Mouse (Mus musculus) MEL (cell line): ENCODE measurements at regions not wholly inside any gene's neighbourhood (a gene's known extent, or its start where the extent isn't known, plus 50 kb on each side); places are given as distances from the start of the nearest gene placed in this dataset.

ENCODE experiments used
- CTCF ChIP-seq, 3 experiments: IDR thresholded peaks in 2 of 3; conservative IDR thresholded peaks in 1 of 3; 2 replicates each; pipeline ENCODE4 v1.5.1; 2011 to 2012; ENCODE audit warnings: low read length in 3 of 3, low read depth in 2 of 3, mild to moderate bottlenecking in 2 of 3, improper control_type of control experiment in 1 of 3, inconsistent platforms in 1 of 3, mixed read lengths in 1 of 3, moderate library complexity in 1 of 3; ENCODE audit not compliant: control insufficient read depth in 1 of 3, insufficient read depth in 1 of 3, poor library complexity in 1 of 3, severe bottlenecking in 1 of 3
- EP300 ChIP-seq, 2 experiments: IDR thresholded peaks; 2 replicates each; pipeline ENCODE4 v1.6.1; 2011; ENCODE audit warnings: improper control_type of control experiment in 2 of 2, low read length in 2 of 2, low read depth in 1 of 2, mild to moderate bottlenecking in 1 of 2
- GATA1 ChIP-seq: IDR thresholded peaks from 2 replicates; pipeline ENCODE4 v1.6.1; 2011; ENCODE audit warnings: low read depth, low read length, improper control_type of control experiment
- POLR2AphosphoS2 ChIP-seq: IDR thresholded peaks from 2 replicates; pipeline ENCODE4 v1.6.1; 2011; ENCODE audit warnings: low read length, improper control_type of control experiment
- SMC3 ChIP-seq: IDR thresholded peaks from 2 replicates; pipeline ENCODE4 v1.6.1; 2011; ENCODE audit warnings: low read depth, low read length, improper control_type of control experiment

- TF ChIP-seq CTCF (IDR thresholded peaks at IDR 0.05 in 2 of 3, conservative IDR thresholded peaks at IDR 0.05 in 1 of 3; ENCODE audit: control insufficient read depth in 1 of 3, insufficient read depth in 1 of 3, low read depth in 2 of 3, low read length in 3 of 3, poor library complexity in 1 of 3, severe bottlenecking in 1 of 3) (no peak), SMC3 (no peak), POLR2AphosphoS2 (no peak), EP300 (IDR thresholded peaks at IDR 0.05; ENCODE audit: low read depth in 1 of 2, low read length in 2 of 2) (no peak), GATA1 (no peak)
These were observed 52.4 kb upstream of the Gadd45a start for GRCm38 (mm10) chr6:67089530-67090140.
